Mouse (Mus musculus) gastrocnemius, adult 18-20 months (tissue): ENCODE measurements around the gene Sult5a1. TPM values are rescaled to one million over a fixed set of nuclear protein-coding genes. Genes with fewer than 3 reads are reported as not detected.
"Not testable (repeated sequence)": the region's sequence is repeated elsewhere in the genome, so short reads cannot be mapped to it uniquely, and the experiment has no call there.

ENCODE experiments used
- DNase-seq: peaks from one replicate; pipeline ENCODE4 v3.0.0; 2021; ENCODE audit warnings: low spot score
- long read RNA-seq, 2 experiments: library from polyadenylated mRNA; stranded (forward); transcript quantifications; one replicate each; pipeline ENCODE4 v2.0.0; 2021
- total RNA-seq, 2 experiments: library from RNA; stranded (reverse); gene quantifications; 2 replicates each; pipeline ENCODE4 v1.2.3; 2021

Sult5a1 gene
- 1 to 10 TPM; 1.7 to 2.2 TPM for total RNA-seq
- long read RNA-seq, experiment 1, partial matches to known transcripts, result 0 of 2 reads
- long read RNA-seq, experiment 1, other reads (novel, unspliced or antisense), result 0 of 2 reads
- long read RNA-seq, experiment 2, partial matches to known transcripts, result 0 of 1 reads
- long read RNA-seq, experiment 2, other reads (novel, unspliced or antisense), result 0 of 1 reads

DNA sequence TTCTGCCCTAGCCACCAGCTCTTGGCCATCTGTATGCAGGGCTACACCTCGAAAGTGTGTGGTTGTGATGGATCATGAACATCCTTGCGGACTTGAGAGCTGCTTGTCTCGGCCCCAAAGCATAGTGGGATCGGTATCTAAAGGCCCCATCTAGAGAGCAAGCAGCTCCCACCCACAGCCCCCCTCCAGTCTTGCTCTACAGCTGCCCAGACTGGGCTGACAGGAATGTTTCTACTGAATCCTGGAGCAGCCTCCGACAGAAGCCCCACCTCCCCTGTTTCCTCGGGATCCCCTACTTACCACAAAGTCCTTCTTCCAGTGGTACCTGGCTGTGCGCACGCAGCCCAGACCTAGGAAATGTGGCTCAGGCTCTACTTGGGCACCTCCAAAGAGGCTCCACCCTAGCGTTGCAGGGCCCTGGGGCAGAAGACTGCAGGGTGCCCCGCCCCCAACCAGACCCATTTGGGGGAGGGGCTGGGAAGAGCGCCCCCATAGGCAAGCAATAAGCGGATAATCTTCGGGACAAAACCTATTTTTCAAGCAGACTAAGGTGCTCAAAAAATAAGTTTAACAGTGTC is at the start of gene Sult5a1:
Gene Sult5a1, minus strand, starts transcription at position 428 of the 578 bp plus-strand sequence.
- DNase-seq, result no peak

- no peak for DNase-seq
These were observed 45.5 kb upstream of the Sult5a1 start for GRCm38 (mm10) chr8:123203571-123203970.

DNA sequence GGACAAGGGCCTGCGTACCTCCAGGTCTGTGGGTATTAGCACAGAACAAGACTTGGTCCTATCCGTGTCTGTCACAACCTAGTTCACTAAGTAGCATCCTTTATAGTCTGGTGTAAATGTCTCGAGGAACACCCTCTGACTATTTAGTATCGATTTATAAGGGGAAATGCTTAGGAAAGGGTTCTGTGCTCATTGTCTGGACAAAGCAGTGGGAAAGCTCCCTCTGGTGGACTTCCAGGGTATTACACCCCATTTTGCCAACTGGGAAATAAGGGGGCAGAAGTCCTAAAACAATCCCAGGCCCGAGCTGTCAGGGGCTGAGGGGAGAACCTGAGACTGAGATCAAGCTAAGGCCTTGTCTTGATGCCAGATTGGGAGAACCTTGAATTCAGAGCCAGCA is 44.2 kb upstream of the Sult5a1 start:
- DNase-seq, result peak; percentile 69

DNA sequence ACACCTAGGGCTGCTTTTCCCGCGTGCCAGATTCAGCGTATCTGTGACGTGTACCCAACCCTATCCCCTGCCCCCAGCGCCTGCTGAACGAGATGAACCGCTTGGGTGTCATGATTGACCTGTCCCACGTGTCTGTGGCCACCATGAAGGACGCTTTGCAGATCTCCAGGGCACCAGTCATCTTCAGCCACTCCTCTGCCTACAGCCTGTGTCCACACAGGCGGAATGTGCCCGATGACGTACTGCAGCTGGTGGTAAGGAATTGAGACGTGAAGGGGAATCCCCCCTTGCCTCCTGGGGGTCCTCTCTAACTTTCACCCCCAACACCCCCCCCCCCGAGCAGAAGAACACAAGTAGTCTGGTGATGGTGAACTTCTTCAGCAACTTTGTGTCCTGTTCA is 41.7 kb upstream of the Sult5a1 start:
- no peak for DNase-seq

DNA sequence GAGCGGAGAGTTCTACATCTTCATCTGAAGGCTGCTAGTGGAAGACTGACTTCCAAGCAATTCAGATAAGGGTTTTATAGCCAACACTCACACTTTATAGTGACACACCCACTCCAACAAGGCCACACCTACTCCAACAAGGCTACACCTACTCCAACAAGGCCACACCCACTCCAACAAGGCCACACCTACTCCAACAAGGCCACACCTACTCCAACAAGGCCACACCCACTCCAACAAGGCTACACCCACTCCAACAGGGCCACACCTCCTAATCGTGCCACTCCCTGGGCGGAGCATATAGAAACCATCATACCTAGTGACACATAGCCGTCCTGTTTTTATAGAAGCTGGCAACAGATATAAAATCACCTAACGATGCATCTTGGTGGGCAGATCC is 38.9 kb upstream of the Sult5a1 start:
- DNase-seq, result not testable (repeated sequence)

DNA sequence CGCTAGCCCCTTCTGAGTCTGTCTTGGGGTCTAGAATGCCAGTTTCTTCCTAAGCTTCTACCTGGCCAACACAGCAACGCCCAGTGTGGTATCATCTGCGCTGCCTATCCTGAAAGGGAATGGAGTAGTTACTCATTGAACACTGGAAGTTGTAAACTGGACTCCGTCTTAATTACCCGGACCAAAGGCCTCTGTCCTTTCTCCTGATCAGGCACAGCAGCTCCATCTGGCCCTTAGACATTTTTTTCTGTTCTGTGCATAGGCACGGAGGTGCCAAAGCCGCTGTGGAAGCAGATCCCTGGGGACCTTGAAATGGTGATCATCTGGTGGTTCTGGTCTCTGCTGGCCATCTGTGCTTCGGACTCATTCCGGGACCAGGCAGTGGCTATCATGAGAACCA is 35.7 kb upstream of the Sult5a1 start:
- no peak for DNase-seq

DNA sequence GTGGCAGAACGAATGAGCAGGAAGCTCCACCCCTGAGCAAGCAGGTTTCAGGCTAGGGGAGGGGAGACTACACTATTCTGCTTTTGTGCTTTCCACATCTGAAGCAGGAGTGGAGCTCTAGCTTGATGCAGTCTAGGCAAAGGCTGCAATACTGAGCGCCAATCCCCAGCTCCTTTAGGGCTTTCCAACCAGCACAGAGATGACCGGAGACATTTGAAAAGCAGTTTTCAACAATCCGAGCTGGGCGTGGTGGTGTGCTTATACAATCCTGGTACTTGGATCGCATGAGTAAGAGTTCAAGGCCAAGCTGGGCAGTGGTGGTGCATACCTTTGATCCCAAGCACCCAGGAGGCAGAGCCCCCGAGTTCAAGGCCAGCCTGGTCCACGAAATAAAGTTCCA is 33.8 kb upstream of the Sult5a1 start:
- DNase-seq, result no peak

DNA sequence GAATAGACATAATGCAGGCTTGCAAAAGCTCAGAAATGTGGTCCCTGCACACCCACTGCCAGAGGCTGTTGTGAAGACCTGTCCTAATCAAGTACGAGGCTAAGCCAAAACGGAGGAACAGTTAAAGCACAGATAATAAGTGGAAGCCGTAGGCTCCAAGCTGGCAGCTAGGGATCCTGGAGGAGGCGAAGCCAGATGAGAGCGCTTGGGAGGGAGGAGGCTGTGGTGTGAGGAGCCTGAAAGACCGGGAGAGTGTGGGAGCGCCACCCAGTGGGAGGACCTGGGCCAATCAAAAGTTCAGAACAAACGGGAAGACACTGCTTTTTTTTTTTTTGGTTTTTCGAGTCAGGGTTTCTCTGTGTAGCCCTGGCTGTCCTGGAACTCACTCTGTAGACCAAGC is 32.6 kb upstream of the Sult5a1 start:
- DNase-seq, result peak; percentile 79

DNA sequence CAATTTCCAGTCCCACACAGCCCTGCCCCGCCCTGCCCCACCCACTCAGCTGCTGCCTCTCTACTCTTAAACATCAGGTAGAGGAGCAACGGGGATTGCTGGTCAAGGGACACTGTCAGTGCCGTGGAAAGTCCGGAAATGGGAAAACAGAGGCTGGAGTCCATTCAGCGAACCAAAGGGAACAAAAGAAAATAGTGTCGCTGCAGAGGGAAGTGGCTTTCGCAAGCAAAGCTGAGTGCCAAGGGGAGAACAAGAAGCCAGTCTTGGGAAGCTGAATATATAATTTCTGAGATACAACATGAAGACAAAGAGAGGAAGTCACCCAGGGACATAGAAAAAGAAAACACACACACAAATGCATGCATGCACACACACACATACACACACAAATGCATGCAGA is 30.7 kb upstream of the Sult5a1 start:
- no peak for DNase-seq

- DNase-seq, result no peak
These were observed 29.9 kb upstream of the Sult5a1 start for GRCm38 (mm10) chr8:123188006-123188405.

DNA sequence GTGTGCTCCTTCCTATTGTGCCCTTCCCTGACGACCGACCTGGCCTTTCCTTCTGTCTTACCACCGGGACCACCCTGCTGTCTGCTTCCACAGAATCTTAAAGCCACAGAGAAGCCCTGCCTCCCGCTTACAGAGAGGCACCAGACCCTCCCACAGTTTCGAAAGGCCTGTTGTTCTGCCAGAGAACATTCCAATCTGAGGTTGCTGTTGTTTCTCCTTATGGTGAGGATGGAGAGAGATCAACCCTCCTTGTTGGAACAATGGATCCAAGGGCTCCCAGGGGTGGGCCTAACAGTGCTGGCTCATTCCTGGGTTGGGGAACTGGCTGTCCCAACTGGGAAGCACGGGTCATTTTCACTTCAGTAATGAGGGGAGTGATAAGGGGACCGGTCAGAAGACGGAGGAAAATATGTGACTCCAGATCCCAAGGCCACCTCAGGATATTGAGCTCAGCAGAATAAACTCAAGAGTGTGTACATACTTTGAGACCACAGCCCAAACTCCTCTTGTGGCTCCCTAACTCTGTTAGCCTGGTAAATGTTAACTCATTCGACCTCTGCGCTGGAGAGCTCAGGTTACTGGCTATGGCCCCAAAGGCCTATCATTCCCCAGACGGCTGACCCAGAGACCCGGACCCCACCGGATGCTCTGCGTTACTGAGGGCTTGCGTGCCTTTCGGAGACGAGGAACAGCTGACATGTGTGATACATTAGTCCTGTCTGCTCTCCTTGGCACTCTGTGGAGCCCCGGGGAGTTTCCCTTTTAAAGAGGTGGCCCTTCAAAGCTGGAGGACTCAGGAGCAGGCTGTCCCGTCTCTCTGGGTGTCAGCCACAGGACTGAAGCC is 27.7 kb upstream of the Sult5a1 start, which contains the start of gene Dpep1:
Gene Dpep1, plus strand, starts transcription at position 677 of the 844 bp plus-strand sequence.
- peak; percentile 83 for DNase-seq

DNA sequence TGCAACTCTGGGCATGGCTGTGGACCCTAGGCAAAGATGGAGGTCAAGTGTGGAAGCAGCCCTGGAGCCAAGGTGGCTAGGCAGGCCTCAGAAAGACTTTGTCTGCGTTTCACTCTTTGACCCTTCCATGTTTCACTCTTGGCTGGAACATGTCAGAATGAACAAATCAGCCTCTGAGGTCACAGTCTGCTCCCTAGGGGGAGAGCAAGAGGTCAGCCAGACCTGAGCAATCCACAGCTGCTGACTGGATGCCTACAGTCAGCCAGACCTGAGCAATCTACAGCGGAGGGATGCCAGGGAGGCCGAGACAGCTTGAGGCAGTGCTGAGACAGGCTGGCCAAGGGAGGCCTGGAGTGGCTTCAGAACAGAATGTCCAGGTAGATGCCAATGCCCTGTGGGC is 23.3 kb upstream of the Sult5a1 start:
- peak; percentile 83 for DNase-seq

- DNase-seq, result no peak
These were observed 1.9 kb downstream of the Sult5a1 start for GRCm38 (mm10) chr8:123156070-123156773.

GRCm38 (mm10) chr8:123155177-123155576 is 2.9 kb downstream of the Sult5a1 start:
- DNase-seq, result no peak

- no peak for DNase-seq
These were observed 7.4 kb downstream of the Sult5a1 start for GRCm38 (mm10) chr8:123150737-123151171.

- peak; percentile 43 for DNase-seq
These were observed 11.7 kb downstream of the Sult5a1 start for GRCm38 (mm10) chr8:123146390-123146789.

- DNase-seq, result peak; percentile 79
These were observed 12.8 kb downstream of the Sult5a1 start for GRCm38 (mm10) chr8:123145279-123145678.

- peak; percentile 95 for DNase-seq
These were observed 16.2 kb downstream of the Sult5a1 start for GRCm38 (mm10) chr8:123141741-123142462.

GRCm38 (mm10) chr8:123138741-123139140 is 19.4 kb downstream of the Sult5a1 start:
- no peak for DNase-seq

DNA sequence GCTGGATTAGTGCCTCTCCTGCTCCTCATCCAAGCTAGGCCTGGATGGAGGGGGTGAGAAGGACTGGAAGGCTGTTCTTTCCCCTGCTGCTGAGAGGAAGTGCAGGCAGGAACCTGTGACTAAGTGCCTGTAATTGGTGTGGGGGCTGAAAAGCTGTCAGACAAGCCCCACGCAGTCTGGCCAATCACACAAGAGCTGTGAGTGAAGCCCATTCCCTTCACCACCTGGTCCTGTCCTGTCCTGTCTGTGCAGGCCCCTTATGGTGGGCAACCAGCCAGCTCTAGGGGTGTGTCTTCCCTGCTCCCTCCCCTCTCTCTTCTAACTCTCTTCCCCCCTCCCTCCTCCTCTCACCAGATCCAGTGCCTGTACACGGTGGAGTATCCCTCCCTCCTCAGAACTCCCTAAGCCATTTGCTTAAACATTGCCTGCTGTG is 20.5 kb downstream of the Sult5a1 start:
- DNase-seq, result no peak

DNA sequence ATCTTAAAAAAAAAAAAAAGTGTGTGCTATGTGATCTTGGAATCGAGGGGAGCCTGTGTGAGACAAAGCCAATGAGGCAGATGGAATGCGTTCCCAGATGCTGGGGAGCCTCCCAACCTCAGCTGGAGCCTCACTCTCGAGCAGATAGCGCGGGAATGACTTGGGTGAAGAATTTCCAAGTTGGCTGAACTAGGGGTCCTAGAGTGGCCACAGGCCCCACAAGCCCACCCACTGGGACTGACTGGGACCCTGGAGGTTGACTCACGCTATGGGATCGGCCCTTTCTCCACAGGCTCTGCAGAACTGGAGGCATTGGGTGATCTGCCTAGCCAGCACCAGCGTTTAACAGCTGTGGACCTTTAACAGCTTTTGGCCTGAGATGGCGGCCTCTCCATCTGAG is 21.8 kb downstream of the Sult5a1 start:
- no peak for DNase-seq
